Mouse (Mus musculus) heart, postnatal 4 days (tissue): ENCODE measurements at regions not wholly inside any gene's neighbourhood (a gene's known extent, or its start where the extent isn't known, plus 50 kb on each side); places are given as distances from the start of the nearest gene placed in this dataset.

Source experiments
- DNase-seq: peaks from one replicate; pipeline ENCODE4 v3.0.0; 2021

GRCm38 (mm10) chr1:90514176-90514575 is 88.6 kb upstream of the Cops8 start:
- no peak for DNase-seq

GRCm38 (mm10) chr1:90518584-90519265 is 84.1 kb upstream of the Cops8 start:
- DNase-seq, result no peak

GRCm38 (mm10) chr1:90519284-90520275 is 83.2 kb upstream of the Cops8 start:
- DNase-seq, result no peak

GRCm38 (mm10) chr1:90522294-90522693 is 80.5 kb upstream of the Cops8 start:
- DNase-seq, result no peak

- no peak for DNase-seq
Observed at GRCm38 (mm10) chr1:90524641-90525220, 78.0 kb upstream of the Cops8 start.

GRCm38 (mm10) chr1:90526311-90526710 is 76.5 kb upstream of the Cops8 start:
- DNase-seq, result no peak

GRCm38 (mm10) chr1:90527947-90528717 is 74.6 kb upstream of the Cops8 start:
- no peak for DNase-seq

GRCm38 (mm10) chr1:90533481-90533880 is 69.3 kb upstream of the Cops8 start:
- no peak for DNase-seq

- DNase-seq, result no peak
Observed at GRCm38 (mm10) chr1:90536105-90536504, 66.7 kb upstream of the Cops8 start.

GRCm38 (mm10) chr1:90543801-90544795 is 58.7 kb upstream of the Cops8 start:
- DNase-seq, result no peak

- no peak for DNase-seq
Observed at GRCm38 (mm10) chr1:90544821-90545536, 57.8 kb upstream of the Cops8 start.

GRCm38 (mm10) chr1:90552644-90553043 is 50.1 kb upstream of the Cops8 start:
- DNase-seq, result no peak
